Mouse (Mus musculus) spleen, embryonic (tissue): ENCODE data around the gene Rnf224.

Experiments
- CTCF ChIA-PET: fragments of 350-600 bp; sonication (Branson Sonifier 250); formaldehyde crosslinking; loops from one replicate; lab custom pipeline; 2022; lab: Charles Lee

The Rnf224 gene

GRCm38 (mm10) chr2:25257250-25257649 is 20.7 kb upstream of the Rnf224 start:
- CTCF ChIA-PET = interaction anchor here (0.6 to 0.7 kb wide), 2 partner anchors 60 to 154 kb away, joined by 3 to 5 read pairs; no protein-coding TSS in a partner anchor

- CTCF ChIA-PET = interaction anchor here (0.6 to 1.5 kb wide), 4 partner anchors 28 to 154 kb away, joined by 3 to 5 read pairs (median 4); no protein-coding TSS in a partner anchor
Measured at GRCm38 (mm10) chr2:25256443-25257109, 20.0 kb upstream of the Rnf224 start.

GRCm38 (mm10) chr2:25255284-25255779 is 18.7 kb upstream of the Rnf224 start, which contains the start of gene Tmem203:
TSS of gene Tmem203 (plus strand) at chr2:25255439.
- CTCF ChIA-PET = interaction anchor here (0.8 to 1.5 kb wide), 2 partner anchors 10 to 26 kb away, joined by 3 to 4 read pairs; no protein-coding TSS in a partner anchor

- CTCF ChIA-PET = interaction anchor here (1.1 kb wide), 1 partner anchor 31 kb away, joined by 4 read pairs; no protein-coding TSS in a partner anchor
Measured at GRCm38 (mm10) chr2:25252331-25252730, 15.7 kb upstream of the Rnf224 start.

- CTCF ChIA-PET = interaction anchor here (0.6 kb wide), 1 partner anchor 19 kb away, joined by 3 read pairs; no protein-coding TSS in a partner anchor
Measured at GRCm38 (mm10) chr2:25246183-25247072, 9.8 kb upstream of the Rnf224 start, which contains the start of gene AL732309.1. TSS of gene AL732309.1 (minus strand) at chr2:25246863.

GRCm38 (mm10) chr2:25244144-25244543 is 7.6 kb upstream of the Rnf224 start:
- CTCF ChIA-PET = interaction anchor here (0.7 kb wide), 1 partner anchor 47 kb away, joined by 11 read pairs; no protein-coding TSS in a partner anchor

GRCm38 (mm10) chr2:25243342-25243741 is 6.8 kb upstream of the Rnf224 start:
- CTCF ChIA-PET = interaction anchor here (0.5 to 0.9 kb wide), 3 partner anchors 11 to 117 kb away, joined by 3 read pairs; no protein-coding TSS in a partner anchor

GRCm38 (mm10) chr2:25242101-25242506 is 5.5 kb upstream of the Rnf224 start, which contains the start of the genes Rnf208 and Cysrt1:
TSS of gene Rnf208 (plus strand) at chr2:25242255.
TSS of gene Cysrt1 (minus strand) at chr2:25242452.
- CTCF ChIA-PET = interaction anchor here (0.6 to 1.4 kb wide), 2 partner anchors 14 to 48 kb away, joined by 3 to 4 read pairs; no protein-coding TSS in a partner anchor

- CTCF ChIA-PET = interaction anchor here (1.4 kb wide), 1 partner anchor 48 kb away, joined by 3 read pairs; no protein-coding TSS in a partner anchor
Measured at GRCm38 (mm10) chr2:25241438-25241775, 4.8 kb upstream of the Rnf224 start.

- CTCF ChIA-PET = interaction anchor here (0.6 to 1.4 kb wide), 6 partner anchors 8 to 647 kb away, joined by 3 to 4 read pairs (median 3); no protein-coding TSS in a partner anchor
Measured at GRCm38 (mm10) chr2:25240723-25241437, 4.3 kb upstream of the Rnf224 start.

- CTCF ChIA-PET = interaction anchor here (0.6 to 1.0 kb wide), 5 partner anchors 9 to 648 kb away, joined by 3 to 4 read pairs (median 3); no protein-coding TSS in a partner anchor
Measured at GRCm38 (mm10) chr2:25240310-25240709, 3.7 kb upstream of the Rnf224 start.

- CTCF ChIA-PET = no interaction called here
Measured at GRCm38 (mm10) chr2:25239766-25240165, 3.2 kb upstream of the Rnf224 start.

- CTCF ChIA-PET = no interaction called here
Measured at GRCm38 (mm10) chr2:25238106-25238505, 1.5 kb upstream of the Rnf224 start.

- CTCF ChIA-PET = interaction anchor here (0.6 kb wide), 1 partner anchor 422 kb away, joined by 3 read pairs; no protein-coding TSS in a partner anchor
Measured at GRCm38 (mm10) chr2:25237522-25237921, 935 bp upstream of the Rnf224 start.

- CTCF ChIA-PET = no interaction called here
Measured at GRCm38 (mm10) chr2:25234551-25235220, 1.9 kb downstream of the Rnf224 start.

GRCm38 (mm10) chr2:25234050-25234449 is 2.5 kb downstream of the Rnf224 start, which contains the start of gene Slc34a3:
TSS of gene Slc34a3 (minus strand) at chr2:25234364.
- CTCF ChIA-PET = no interaction called here

GRCm38 (mm10) chr2:25233421-25233820 is 3.2 kb downstream of the Rnf224 start:
- CTCF ChIA-PET = no interaction called here

GRCm38 (mm10) chr2:25231038-25231437 is 5.5 kb downstream of the Rnf224 start:
- CTCF ChIA-PET = no interaction called here

GRCm38 (mm10) chr2:25230581-25230980 is 6.0 kb downstream of the Rnf224 start:
- CTCF ChIA-PET = no interaction called here
